Mouse (Mus musculus): ENCODE measurements at regions not wholly inside any gene's neighbourhood (a gene's known extent, or its start where the extent isn't known, plus 50 kb on each side); places are given as distances from the start of the nearest gene placed in this dataset.

DNA sequence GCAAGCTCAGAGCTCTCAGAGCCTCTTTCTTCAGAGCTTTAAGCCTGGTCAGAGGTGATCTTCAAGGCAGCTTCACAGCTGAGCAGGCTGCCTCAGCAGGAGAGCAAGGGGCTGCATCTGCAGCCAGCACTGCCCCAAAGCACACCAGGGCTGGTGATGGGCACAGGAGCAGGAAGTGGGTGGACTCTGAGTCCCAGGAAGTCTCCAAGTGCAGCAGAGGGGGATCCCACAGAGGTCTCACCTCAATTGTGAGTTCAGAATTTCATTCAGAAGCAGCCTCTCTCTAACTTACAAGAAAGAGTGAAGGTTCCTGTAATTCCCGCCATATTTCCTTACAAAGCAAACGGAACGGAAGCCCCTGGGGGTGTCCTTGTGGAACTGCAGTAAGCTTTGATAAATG lies 202.6 kb upstream of the Amigo2 start:
- dilution Hi-C loops (cut with MboI; ENCODE audit: extremely low pct_ligation_motif_present, extremely low pct_unique_long_range_greater_than_20kb, low sequenced_read_pairs) (no loop called here), in situ Hi-C loops (cut with MboI; ENCODE audit: low pct_ligation_motif_present, low pct_unique_long_range_greater_than_20kb, low sequenced_read_pairs) (loop anchor here (10.0 to 25.0 kb wide), 2 partner anchors 65 to 388 kb away; partner anchors contain the start of gene Hdac7)
- Histone ChIP-seq H3K4me2 (ENCODE audit: insufficient read depth, low read depth, poor library complexity, severe bottlenecking) (no peak overlapping the region), H3K79me2 (replicated peaks; ENCODE audit: control insufficient read depth, extremely low read depth, insufficient read depth, poor library complexity, severe bottlenecking) (no peaks in the 10 kb centered on the region), H3K4me1 (ENCODE audit: control insufficient read depth in 1 of 2, insufficient read depth in 2 of 2) (peaks cover 9 to 28% of the 10 kb centered on the region in 2 experiments), H3K4me3 (replicated peaks in 1 of 3; ENCODE audit: low read depth in 2 of 3, low read length in 2 of 3, poor library complexity in 1 of 3) (no peak overlapping the region), H3K27ac (ENCODE audit: insufficient read depth, low read depth) (no peak overlapping the region), H3K9ac (ENCODE audit: insufficient read depth, low read depth) (no peak overlapping the region), H3K9me3 (replicated peaks; ENCODE audit: low read length) (no peaks in the 10 kb centered on the region), H3K36me3 (replicated peaks in 1 of 2; ENCODE audit: control insufficient read depth in 1 of 2, insufficient read depth in 1 of 2, low read length in 1 of 2) (peaks cover 0 to 8% of the 10 kb centered on the region in 2 experiments), H3K27me3 (replicated peaks) (no peaks in the 10 kb centered on the region)
- DNase-seq (ENCODE audit: extremely low read depth): no peak
- TF ChIP-seq ELF1 (IDR thresholded peaks at IDR 0.05; ENCODE audit: low read depth, low read length) (peak; percentile 64), MXI1 (IDR thresholded peaks at IDR 0.05; ENCODE audit: low read depth, low read length) (no peak), E2F4 (IDR thresholded peaks at IDR 0.05; ENCODE audit: insufficient replicate concordance, low read depth, low read length) (no peak), ZNF384 (IDR thresholded peaks at IDR 0.05; ENCODE audit: low read depth, low read length) (no peak), MEF2A (IDR thresholded peaks at IDR 0.05; ENCODE audit: borderline replicate concordance, low read depth, low read length) (no peak), NELFE (IDR thresholded peaks at IDR 0.05; ENCODE audit: low read depth, low read length) (0 out of 2 replicates have a peak, but pooled peaks have one; percentile 14), HCFC1 (IDR thresholded peaks at IDR 0.05; ENCODE audit: low read depth, low read length) (0 out of 2 replicates have a peak, but pooled peaks have one; percentile 9), JUN (IDR thresholded peaks at IDR 0.05; ENCODE audit: insufficient read depth, low read depth, low read length) (no peak), EP300 (IDR thresholded peaks at IDR 0.05; ENCODE audit: low read length) (no peak), MAFK (IDR thresholded peaks at IDR 0.05; ENCODE audit: insufficient replicate concordance, low read length) (no peak), PAX5 (IDR thresholded peaks at IDR 0.05; ENCODE audit: low read length) (no peak), RAD21 (IDR thresholded peaks at IDR 0.05; ENCODE audit: low read depth, low read length) (no peak), ZMIZ1 (IDR thresholded peaks at IDR 0.05; ENCODE audit: low read depth, low read length) (no peak), TCF12 (IDR thresholded peaks at IDR 0.05; ENCODE audit: low read depth, low read length) (no peak), IRF4 (IDR thresholded peaks at IDR 0.05; ENCODE audit: low read depth, low read length) (no peak), MAX (IDR thresholded peaks at IDR 0.05; ENCODE audit: low read length) (0 out of 2 replicates have a peak, but pooled peaks have one; percentile 31), SIN3A (IDR thresholded peaks at IDR 0.05; ENCODE audit: low read length) (no peak), CHD1 (IDR thresholded peaks at IDR 0.05; ENCODE audit: low read depth, low read length) (0 out of 2 replicates have a peak, but pooled peaks have one; percentile 45), POLR2A (IDR thresholded peaks at IDR 0.05; ENCODE audit: low read depth, low read length) (no peak)

GRCm38 (mm10) chr15:97449001-97449400 lies 201.9 kb upstream of the Amigo2 start:
- Histone ChIP-seq H3K27ac (ENCODE audit: insufficient read depth, low read depth) (no peak overlapping the region), H3K4me2 (ENCODE audit: insufficient read depth, low read depth, poor library complexity, severe bottlenecking) (peak overlapping the region; percentile 48; the same call in 1 of the 2 replicates), H3K9ac (ENCODE audit: insufficient read depth, low read depth) (no peak overlapping the region), H3K27me3 (replicated peaks) (no peaks in the 10 kb centered on the region), H3K9me3 (replicated peaks; ENCODE audit: low read length) (no peaks in the 10 kb centered on the region), H3K4me1 (ENCODE audit: control insufficient read depth in 1 of 2, insufficient read depth in 2 of 2) (peaks cover 9 to 28% of the 10 kb centered on the region in 2 experiments), H3K79me2 (replicated peaks; ENCODE audit: control insufficient read depth, extremely low read depth, insufficient read depth, poor library complexity, severe bottlenecking) (no peaks in the 10 kb centered on the region), H3K36me3 (replicated peaks in 1 of 2; ENCODE audit: control insufficient read depth in 1 of 2, insufficient read depth in 1 of 2, low read length in 1 of 2) (peaks cover 0 to 11% of the 10 kb centered on the region in 2 experiments), H3K4me3 (replicated peaks in 1 of 3; ENCODE audit: low read depth in 2 of 3, low read length in 2 of 3, poor library complexity in 1 of 3) (no peak overlapping the region)
- no peak for DNase-seq (ENCODE audit: extremely low read depth)
- in situ Hi-C loops (cut with MboI; ENCODE audit: low pct_ligation_motif_present, low pct_unique_long_range_greater_than_20kb, low sequenced_read_pairs) (no loop called here), dilution Hi-C loops (cut with MboI; ENCODE audit: extremely low pct_ligation_motif_present, extremely low pct_unique_long_range_greater_than_20kb, low sequenced_read_pairs) (no loop called here)
- no peak for TF ChIP-seq USF1 (IDR thresholded peaks at IDR 0.05; ENCODE audit: low read depth, low read length)
- TF ChIP-seq ELF1 (IDR thresholded peaks at IDR 0.05; ENCODE audit: low read depth, low read length): peak; percentile 42; the same call in 1 of the 2 replicates
